ENCODE assay signal across 31 mouse cellular contexts in genomic region chr2:52568131-52568530, GRCm38 (mm10).
"Had no signal": no experiment of that assay in that cellular context is flagged by ENCODE, and none has a peak within 500 bp of the region (broad histone marks: within the 10 kb centered on the region; RNA-seq: fewer than 3 reads in every experiment).

No protein-coding gene starts in this region.

- H3K4me3 ChIP-seq: heart, embryonic 13.5 days; heart, embryonic 15.5 days; hindbrain, embryonic 10.5 days; hindbrain, embryonic 12.5 days; hindbrain, embryonic 13.5 days; hindbrain, embryonic 15.5 days; intestine, embryonic 15.5 days; kidney, embryonic 15.5 days; layer of hippocampus, adult 2 months; left cerebral cortex, adult 2 months had no signal

- H3K27me3 ChIP-seq: heart, embryonic 13.5 days; heart, embryonic 15.5 days; hindbrain, embryonic 12.5 days; hindbrain, embryonic 13.5 days; hindbrain, embryonic 15.5 days; intestine, embryonic 15.5 days; kidney, embryonic 15.5 days had no signal

- H3K9me3 ChIP-seq: heart, embryonic 13.5 days; heart, embryonic 15.5 days; hindbrain, embryonic 10.5 days; hindbrain, embryonic 12.5 days; hindbrain, embryonic 13.5 days; hindbrain, embryonic 15.5 days; intestine, embryonic 15.5 days; kidney, embryonic 15.5 days had no signal

- H3K27ac ChIP-seq: heart, embryonic 13.5 days; heart, embryonic 15.5 days; hindbrain, embryonic 10.5 days; hindbrain, embryonic 12.5 days; hindbrain, embryonic 13.5 days; hindbrain, embryonic 14.5 days; hindbrain, embryonic 15.5 days; hindbrain, postnatal 0 days; intestine, embryonic 15.5 days; kidney, embryonic 15.5 days; kidney, postnatal 0 days; layer of hippocampus, adult 2 months; left cerebral cortex, adult 2 months had no signal

- H3K9ac ChIP-seq: heart, embryonic 13.5 days; heart, embryonic 15.5 days; hindbrain, embryonic 12.5 days; hindbrain, embryonic 13.5 days; hindbrain, embryonic 14.5 days; hindbrain, embryonic 15.5 days; intestine, embryonic 15.5 days; kidney, embryonic 15.5 days had no signal

- H3K4me1 ChIP-seq: hindbrain, embryonic 10.5 days; hindbrain, embryonic 12.5 days; hindbrain, embryonic 13.5 days; hindbrain, embryonic 15.5 days; intestine, embryonic 15.5 days; kidney, embryonic 15.5 days had no signal

- ATAC-seq: hindbrain, embryonic 16.5 days; hindbrain, postnatal 0 days; inflammation-experienced regulatory T-cells, adult 6 months; intestine, embryonic 15.5 days; intestine, embryonic 16.5 days; intestine, postnatal 0 days had no signal

- H3K4me2 ChIP-seq: heart, embryonic 11.5 days; heart, embryonic 13.5 days; heart, embryonic 15.5 days; hindbrain, embryonic 12.5 days; hindbrain, embryonic 13.5 days; hindbrain, embryonic 14.5 days; hindbrain, embryonic 15.5 days; intestine, embryonic 15.5 days; kidney, embryonic 15.5 days had no signal

- H3K36me3 ChIP-seq: heart, embryonic 13.5 days; heart, embryonic 15.5 days; hindbrain, embryonic 10.5 days; hindbrain, embryonic 12.5 days; hindbrain, embryonic 13.5 days; hindbrain, embryonic 15.5 days; intestine, embryonic 15.5 days; kidney, embryonic 15.5 days had no signal

- DNase-seq: heart, postnatal 36 days; kidney, adult 11 months; kidney, adult 18-20 months; kidney, adult 2 months; kidney, adult 8-10 months; kidney, adult 9 months; kidney, postnatal 10 days; kidney, postnatal 14 days; kidney, postnatal 25 days; kidney, postnatal 36 days; kidney, postnatal 4 days; layer of hippocampus, adult 9-11 months; layer of hippocampus, postnatal 36 days had no signal
